Mouse (Mus musculus): ENCODE data around the gene Tmprss11f. TPM values are rescaled to one million over a fixed set of nuclear protein-coding genes. Genes with fewer than 3 reads are reported as not detected.
A peak's percentile ranks its signal among the peaks of the same experiment; 100 is the strongest.
"Not testable (repeated sequence)": the region's sequence is repeated elsewhere in the genome, so short reads cannot be mapped to it uniquely, and the experiment has no call there.

Tmprss11f gene
- polyA plus RNA-seq (2015; fragmentation: Nextera tagmentation; extraction: Ambion mirVana): 0.04 TPM in 1 of 2 replicates, not detected in the other

DNA sequence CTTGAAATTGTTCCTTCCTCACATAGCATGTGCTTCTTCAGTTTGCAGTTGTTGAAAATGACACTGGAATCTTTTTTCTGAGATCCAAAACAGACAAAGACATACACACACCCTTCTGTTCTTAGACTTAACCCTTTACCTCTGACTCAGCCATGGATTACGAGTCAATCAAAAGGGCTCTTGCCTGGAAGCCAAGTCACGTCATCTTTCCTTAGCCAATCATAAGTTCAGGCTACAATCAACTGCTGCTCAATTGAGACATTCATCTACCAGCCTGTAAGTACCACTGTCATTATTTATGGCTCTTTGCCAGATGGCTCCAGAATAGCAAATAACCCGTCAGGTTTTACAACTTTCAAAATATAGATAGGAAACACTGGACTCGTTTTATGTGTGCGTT is at the start of gene Tmprss11f:
Tmprss11f (minus strand) TSS at position 101 of the 400 bp plus-strand sequence.
- ATAC-seq: peak; percentile 71
- Histone ChIP-seq H3K4me3 (replicated peaks) (no peak within 1 kb of the TSS), H3K9me3 (no peaks in the 10 kb centered on the region), H3K36me3 (no peaks in the 10 kb centered on the region), H3K9ac (no peak within 1 kb of the TSS), H3K27ac (no peak within 1 kb of the TSS), H3K27me3 (replicated peaks) (no peaks in the 10 kb centered on the region), H3K4me2 (replicated peaks) (no peak within 1 kb of the TSS), H3K4me1 (replicated peaks) (no peaks in the 10 kb centered on the region)
- 54% methylated on average over 5 of the region's 5 CpGs for WGBS

DNA sequence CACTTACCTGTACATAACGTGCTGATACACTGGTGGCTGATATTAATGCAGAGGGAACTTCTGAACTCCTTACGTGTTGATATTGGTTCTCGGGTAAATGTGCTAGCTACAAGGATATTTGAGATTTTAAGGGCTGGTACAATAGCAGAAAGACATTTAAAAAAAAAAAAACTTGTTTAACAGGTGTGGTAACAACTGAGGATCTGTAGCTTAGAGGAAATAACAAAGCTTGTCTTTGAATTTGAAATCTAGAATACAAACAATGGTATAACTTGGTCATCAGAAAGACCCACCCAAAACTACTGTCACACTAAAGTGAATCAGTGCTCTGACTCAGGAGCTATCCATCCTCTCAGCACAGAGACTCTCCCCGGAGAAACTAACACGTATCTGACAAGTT is 44.0 kb upstream of the Tmprss11f start, which contains the start of gene Tmprss11b:
Tmprss11b (minus strand) TSS at position 101 of the 400 bp plus-strand sequence.
- H3K27ac ChIP-seq: no peak within 1 kb of the TSS
- no peaks in the 10 kb centered on the region for H3K36me3 ChIP-seq
- H3K4me1 ChIP-seq (replicated peaks): no peaks in the 10 kb centered on the region
- 72% methylated on average over 5 of the region's 5 CpGs for WGBS
- H3K27me3 ChIP-seq (replicated peaks): no peaks in the 10 kb centered on the region
- H3K9me3 ChIP-seq: no peaks in the 10 kb centered on the region
- no peak for ATAC-seq
- H3K9ac ChIP-seq: no peak within 1 kb of the TSS
- no peak within 1 kb of the TSS for H3K4me3 ChIP-seq (replicated peaks)
- H3K4me2 ChIP-seq (replicated peaks): no peak within 1 kb of the TSS

DNA sequence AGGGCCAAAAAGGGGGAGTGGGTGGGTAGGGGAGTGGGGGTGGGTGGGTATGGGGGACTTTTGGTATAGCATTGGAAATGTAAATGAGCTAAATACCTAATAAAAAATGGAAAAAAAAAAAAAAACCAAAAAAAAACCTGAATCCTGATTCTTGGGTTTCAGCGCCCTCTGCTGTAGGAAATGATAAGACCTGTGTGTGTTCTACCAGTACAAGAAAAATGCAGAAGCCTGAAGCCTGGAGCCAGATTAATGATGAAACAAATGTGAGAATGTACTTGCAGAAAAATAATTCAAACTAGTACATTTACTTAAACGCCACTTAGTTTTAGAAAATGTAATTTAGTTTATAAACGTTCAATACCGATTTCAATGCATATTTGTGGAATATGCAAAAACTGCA is 17.0 kb upstream of the Tmprss11f start:
- WGBS: 30% methylated on average over 4 of the region's 4 CpGs

DNA sequence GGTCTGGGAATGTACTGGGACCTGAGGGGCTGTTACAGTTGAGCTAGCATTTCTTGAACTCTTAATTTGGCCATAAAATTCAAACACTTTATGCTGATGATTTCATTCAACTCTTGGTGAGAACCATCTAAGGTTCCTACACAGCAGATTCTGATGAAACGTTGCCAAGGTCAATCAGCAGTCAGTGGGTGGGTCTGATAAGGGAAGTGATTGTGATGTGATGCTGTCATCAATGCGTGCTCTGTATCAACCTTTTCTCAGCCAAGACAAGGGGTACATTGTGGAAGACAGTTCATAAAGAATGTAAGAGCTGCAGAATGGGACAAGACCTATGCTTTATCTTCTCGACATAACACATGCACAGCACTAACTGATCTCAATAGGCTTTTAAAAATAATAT is 8.6 kb upstream of the Tmprss11f start:
- Histone ChIP-seq H3K4me1 (replicated peaks) (no peaks in the 10 kb centered on the region), H3K9me3 (no peaks in the 10 kb centered on the region), H3K27ac (no peak overlapping the region), H3K27me3 (replicated peaks) (no peaks in the 10 kb centered on the region), H3K9ac (no peak overlapping the region), H3K4me3 (replicated peaks) (no peak overlapping the region), H3K36me3 (no peaks in the 10 kb centered on the region), H3K4me2 (replicated peaks) (no peak overlapping the region)
- ATAC-seq: no peak
- WGBS: 61% methylated on average over 3 of the region's 3 CpGs

More for the DNA sequence above, 17.0 kb upstream of the Tmprss11f start:
- not testable (repeated sequence) for H3K27me3 ChIP-seq (replicated peaks); H3K9me3 ChIP-seq; H3K4me3 ChIP-seq (replicated peaks); H3K36me3 ChIP-seq; H3K27ac ChIP-seq; H3K4me2 ChIP-seq (replicated peaks); H3K9ac ChIP-seq; ATAC-seq; H3K4me1 ChIP-seq (replicated peaks)

DNA sequence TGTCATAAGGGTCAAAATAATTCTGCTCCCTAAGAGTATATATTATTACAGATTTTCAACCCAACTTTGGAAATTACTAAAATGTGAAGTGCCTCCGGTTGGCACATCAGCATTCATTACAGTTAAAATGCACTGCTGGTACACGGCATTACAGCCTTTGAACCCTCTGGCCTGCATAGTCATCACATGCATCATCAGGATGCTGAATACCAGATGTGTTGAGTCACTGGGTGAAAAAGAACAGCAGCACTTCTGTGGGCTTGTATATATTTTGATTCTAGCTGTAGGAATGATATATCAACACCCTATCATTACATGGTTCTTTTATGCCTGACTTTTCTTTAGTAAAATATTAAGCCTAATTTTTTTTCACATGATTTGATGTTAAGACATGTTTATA is 1.5 kb downstream of the Tmprss11f start:
- no peak overlapping the region for H3K27ac ChIP-seq
- no peak overlapping the region for H3K4me2 ChIP-seq (replicated peaks)
- H3K4me3 ChIP-seq (replicated peaks): no peak overlapping the region
- H3K27me3 ChIP-seq (replicated peaks): no peaks in the 10 kb centered on the region
- H3K36me3 ChIP-seq: no peaks in the 10 kb centered on the region
- no peak for ATAC-seq
- no peaks in the 10 kb centered on the region for H3K9me3 ChIP-seq
- H3K9ac ChIP-seq: no peak overlapping the region
- H3K4me1 ChIP-seq (replicated peaks): no peaks in the 10 kb centered on the region
- WGBS: 67% methylated on average over 2 of the region's 2 CpGs

DNA sequence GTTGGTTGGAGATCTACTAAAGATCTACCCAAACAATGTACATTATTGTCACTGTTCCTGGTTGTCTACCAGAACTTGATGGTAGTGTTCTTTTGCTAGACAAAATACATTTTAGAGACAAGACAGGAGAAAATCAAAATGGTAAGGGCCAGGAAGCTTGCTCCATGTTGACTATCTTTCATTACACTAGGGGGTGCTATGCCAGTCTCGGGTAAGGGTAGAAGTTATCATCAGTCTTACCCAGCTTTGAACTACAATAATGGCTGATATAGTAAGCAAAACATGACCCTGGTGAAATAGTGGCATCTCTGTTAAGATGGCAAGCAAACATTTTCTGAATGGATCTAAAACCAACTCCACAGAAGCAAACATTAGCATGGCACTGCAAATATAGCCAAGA is 10.4 kb downstream of the Tmprss11f start:
- 75% methylated on average over 1 of the region's 1 CpGs for WGBS
- H3K27ac ChIP-seq: no peak overlapping the region
- ATAC-seq: no peak
- H3K9ac ChIP-seq: no peak overlapping the region
- no peaks in the 10 kb centered on the region for H3K27me3 ChIP-seq (replicated peaks)
- no peaks in the 10 kb centered on the region for H3K9me3 ChIP-seq
- H3K4me3 ChIP-seq (replicated peaks): no peak overlapping the region
- H3K4me2 ChIP-seq (replicated peaks): no peak overlapping the region
- H3K4me1 ChIP-seq (replicated peaks): no peaks in the 10 kb centered on the region
- no peaks in the 10 kb centered on the region for H3K36me3 ChIP-seq

DNA sequence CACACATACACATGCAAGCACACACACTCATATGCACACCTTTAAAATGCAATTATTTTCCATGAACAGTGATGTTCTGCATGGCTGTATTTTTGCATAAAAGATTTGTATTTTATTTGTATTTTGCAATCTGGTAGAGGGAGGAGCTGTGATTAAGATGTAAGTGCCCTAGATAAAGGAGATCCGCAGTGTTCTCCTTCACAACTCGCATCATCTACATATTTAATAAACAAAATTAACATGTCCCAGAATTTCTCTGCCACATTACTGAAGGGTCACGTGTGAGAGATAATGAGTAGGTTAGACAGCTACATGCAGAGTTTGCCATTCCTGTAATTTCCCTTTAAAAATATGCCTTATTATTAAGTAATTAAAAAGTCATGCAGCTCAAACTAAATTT is 46.3 kb downstream of the Tmprss11f start:
- H3K27ac ChIP-seq: no peak overlapping the region
- WGBS: 92% methylated on average over 3 of the region's 3 CpGs
- no peak overlapping the region for H3K4me3 ChIP-seq (replicated peaks)
- no peak for ATAC-seq
- H3K9me3 ChIP-seq: no peaks in the 10 kb centered on the region
- H3K9ac ChIP-seq: no peak overlapping the region
- no peak overlapping the region for H3K4me2 ChIP-seq (replicated peaks)
- no peaks in the 10 kb centered on the region for H3K36me3 ChIP-seq
- no peaks in the 10 kb centered on the region for H3K27me3 ChIP-seq (replicated peaks)
- H3K4me1 ChIP-seq (replicated peaks): no peaks in the 10 kb centered on the region

DNA sequence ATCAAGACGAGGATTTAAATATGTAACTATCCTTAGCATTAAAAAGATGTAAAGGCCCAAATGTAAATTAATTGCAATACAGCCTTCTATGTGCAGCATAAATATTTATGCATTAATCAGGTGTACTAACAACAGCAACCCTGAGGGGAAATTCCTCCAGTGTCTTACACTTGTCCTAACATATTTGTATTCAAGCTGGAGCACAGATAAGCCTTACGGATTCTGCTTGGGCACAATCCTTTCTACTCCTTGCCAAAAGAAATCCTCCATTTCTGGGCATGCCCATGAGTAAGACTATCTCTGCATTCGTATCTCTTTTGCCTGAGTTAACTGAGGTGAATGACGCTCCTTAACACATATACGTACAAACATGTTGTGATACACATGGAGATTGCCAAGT is 49.6 kb downstream of the Tmprss11f start:
- Histone ChIP-seq H3K36me3 (no peaks in the 10 kb centered on the region), H3K4me3 (replicated peaks) (no peak overlapping the region), H3K27ac (no peak overlapping the region), H3K27me3 (replicated peaks) (no peaks in the 10 kb centered on the region), H3K9me3 (no peaks in the 10 kb centered on the region), H3K9ac (no peak overlapping the region), H3K4me2 (replicated peaks) (no peak overlapping the region), H3K4me1 (replicated peaks) (no peaks in the 10 kb centered on the region)
- ATAC-seq: no peak
- 94% methylated on average over 5 of the region's 5 CpGs for WGBS

DNA sequence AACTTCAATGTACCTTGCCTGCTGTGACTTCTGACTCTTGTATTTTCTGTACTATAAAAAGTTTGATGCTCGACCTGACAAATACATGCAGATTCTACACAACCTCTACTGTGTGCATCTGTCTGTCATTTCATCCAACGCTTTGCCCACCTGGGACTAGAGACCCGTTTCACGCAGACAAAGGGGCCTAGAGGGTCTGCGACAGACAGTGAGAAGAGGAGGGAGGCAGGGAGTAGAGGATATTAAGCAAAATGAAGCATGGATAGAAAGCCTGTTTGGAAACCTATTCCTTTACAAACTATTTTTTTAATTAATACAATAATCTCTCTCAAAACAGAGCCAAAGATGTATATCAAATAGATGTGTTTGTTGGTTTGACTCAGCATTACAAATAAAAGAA is 50.2 kb downstream of the Tmprss11f start:
- Histone ChIP-seq H3K36me3 (no peaks in the 10 kb centered on the region), H3K9ac (no peak overlapping the region), H3K27ac (no peak overlapping the region), H3K4me2 (replicated peaks) (no peak overlapping the region), H3K4me3 (replicated peaks) (no peak overlapping the region), H3K4me1 (replicated peaks) (no peaks in the 10 kb centered on the region), H3K27me3 (replicated peaks) (no peaks in the 10 kb centered on the region), H3K9me3 (no peaks in the 10 kb centered on the region)
- ATAC-seq: no peak
- WGBS: 74% methylated on average over 5 of the region's 5 CpGs

DNA sequence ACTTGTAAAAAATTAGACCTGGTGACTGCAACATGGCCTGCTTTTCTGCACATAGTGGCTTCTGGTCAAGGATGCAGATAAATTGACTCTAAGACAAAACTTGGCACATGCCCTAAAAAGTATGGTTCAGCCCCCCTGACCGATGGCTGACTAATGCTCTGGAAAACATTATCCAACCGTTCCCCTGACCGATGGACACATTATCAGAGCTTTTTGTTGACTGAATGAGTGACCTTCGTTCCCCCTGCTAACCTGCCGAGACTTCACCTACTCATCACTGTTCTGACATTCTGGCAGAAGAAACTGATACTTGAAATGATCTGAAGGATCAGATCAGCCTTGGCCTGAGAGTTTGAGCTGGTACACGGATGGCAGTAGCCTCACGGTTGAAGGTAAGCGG is 53.5 kb downstream of the Tmprss11f start:
- H3K9me3 ChIP-seq; H3K4me1 ChIP-seq (replicated peaks); H3K27ac ChIP-seq; H3K4me3 ChIP-seq (replicated peaks); ATAC-seq; H3K36me3 ChIP-seq; H3K9ac ChIP-seq; H3K27me3 ChIP-seq (replicated peaks); H3K4me2 ChIP-seq (replicated peaks): not testable (repeated sequence)
- WGBS: 74% methylated on average over 8 of the region's 8 CpGs

DNA sequence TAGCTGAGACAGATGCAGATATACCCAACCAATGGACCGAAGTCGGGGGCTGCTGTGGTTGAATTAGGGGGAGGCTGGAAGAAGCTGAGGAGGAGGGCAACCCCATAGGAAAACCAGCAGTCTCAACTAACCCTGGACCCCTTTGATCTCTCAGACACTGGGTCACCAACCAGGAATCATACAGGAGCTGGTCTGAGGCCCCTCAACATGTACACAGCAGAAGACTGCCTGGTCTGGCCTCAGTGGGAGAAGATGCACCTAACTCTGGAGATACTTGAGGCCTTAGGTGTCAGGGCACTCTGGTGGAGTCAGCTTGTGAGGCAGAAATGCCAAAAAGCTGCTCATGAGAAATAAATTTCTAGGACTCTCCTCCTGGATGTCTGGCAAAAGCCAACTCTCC is 85.5 kb downstream of the Tmprss11f start:
- ATAC-seq: peak; percentile 80
- Histone ChIP-seq H3K36me3 (no peaks in the 10 kb centered on the region), H3K9me3 (no peaks in the 10 kb centered on the region), H3K4me2 (replicated peaks) (no peak overlapping the region), H3K4me1 (replicated peaks) (no peaks in the 10 kb centered on the region), H3K27me3 (replicated peaks) (no peaks in the 10 kb centered on the region), H3K27ac (no peak overlapping the region), H3K4me3 (replicated peaks) (no peak overlapping the region), H3K9ac (no peak overlapping the region)
- 85% methylated on average over 2 of the region's 2 CpGs for WGBS

DNA sequence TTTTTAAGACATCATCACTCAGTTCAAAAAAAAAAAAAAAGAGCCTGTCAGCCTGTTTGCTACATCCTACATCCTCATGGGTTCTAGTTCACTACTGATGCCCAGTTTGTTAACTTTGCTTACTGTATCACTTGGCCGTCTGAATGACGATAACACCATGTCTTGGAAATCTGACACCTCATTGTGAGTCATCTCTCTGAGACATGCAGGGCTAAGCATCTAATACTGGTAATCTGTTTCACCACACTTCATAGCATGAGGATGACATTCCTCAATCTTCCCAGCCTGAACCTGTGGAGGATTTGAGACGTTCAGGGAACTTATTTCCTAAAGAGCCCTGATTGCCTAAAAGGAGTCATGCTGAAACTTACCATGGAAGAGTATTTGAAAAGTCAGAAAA is 91.6 kb downstream of the Tmprss11f start:
- 78% methylated on average over 3 of the region's 3 CpGs for WGBS
- no peak overlapping the region for H3K4me3 ChIP-seq (replicated peaks)
- no peak overlapping the region for H3K9ac ChIP-seq
- ATAC-seq: no peak
- H3K4me2 ChIP-seq (replicated peaks): no peak overlapping the region
- no peaks in the 10 kb centered on the region for H3K9me3 ChIP-seq
- H3K27me3 ChIP-seq (replicated peaks): no peaks in the 10 kb centered on the region
- no peaks in the 10 kb centered on the region for H3K4me1 ChIP-seq (replicated peaks)
- no peaks in the 10 kb centered on the region for H3K36me3 ChIP-seq
- no peak overlapping the region for H3K27ac ChIP-seq

DNA sequence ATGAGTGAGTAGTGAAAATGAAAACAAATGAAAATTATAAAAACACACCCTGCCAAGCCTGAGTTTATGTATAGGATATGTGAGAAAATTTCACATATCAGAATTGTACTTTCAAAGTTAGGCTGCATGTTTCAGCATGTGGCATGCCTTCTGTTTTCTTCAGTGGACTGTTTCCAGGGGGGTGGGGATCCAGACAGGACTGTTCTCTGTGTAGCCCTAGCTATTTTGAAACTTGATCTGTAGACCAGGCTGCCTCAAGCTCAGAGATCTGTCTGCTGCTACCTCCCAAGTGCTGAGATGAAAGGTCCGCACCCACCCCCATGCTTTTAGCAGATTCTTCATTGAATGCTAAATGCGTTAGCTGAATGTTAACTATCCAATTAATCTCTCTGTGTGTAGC is 103.5 kb downstream of the Tmprss11f start:
- Histone ChIP-seq H3K36me3 (no peaks in the 10 kb centered on the region), H3K9me3 (no peaks in the 10 kb centered on the region), H3K9ac (no peak overlapping the region), H3K27ac (no peak overlapping the region), H3K4me2 (replicated peaks) (no peak overlapping the region), H3K4me1 (replicated peaks) (no peaks in the 10 kb centered on the region), H3K4me3 (replicated peaks) (no peak overlapping the region), H3K27me3 (replicated peaks) (no peaks in the 10 kb centered on the region)
- WGBS: 69% methylated on average over 2 of the region's 2 CpGs
- ATAC-seq: no peak
